Mouse (Mus musculus): ENCODE data around the gene Vmn1r193. TPM values are rescaled to one million over a fixed set of nuclear protein-coding genes. Genes with fewer than 3 reads are reported as not detected.

The Vmn1r193 gene
- total and polyA plus RNA-seq, 2 experiments from 2014 or later, result not detected

- no peak for TF ChIP-seq CTCF (IDR thresholded peaks at IDR 0.05; ENCODE audit: low read depth)
- Histone ChIP-seq H3K9ac (no peak within 1 kb of the TSS), H3K27me3 (ENCODE audit: insufficient read depth, low read length) (no peaks in the 10 kb centered on the region), H3K4me3 (ENCODE audit: low read depth, low read length) (no peak within 1 kb of the TSS), H3K4me1 (ENCODE audit: insufficient read depth) (no peaks in the 10 kb centered on the region), H3K36me3 (ENCODE audit: insufficient read depth) (no peaks in the 10 kb centered on the region), H3K27ac (ENCODE audit: low read depth, low read length) (no peak within 1 kb of the TSS), H3K4me2 (ENCODE audit: low read depth) (no peak within 1 kb of the TSS), H3K9me3 (ENCODE audit: low read length) (no peaks in the 10 kb centered on the region)
- 64% methylated on average over 1 of the region's 1 CpGs for WGBS
- ATAC-seq (no peak), DNase-seq (no peak)
These were observed 39.1 kb downstream of the Vmn1r193 start, which contains the start of gene Vmn1r191 for GRCm38 (mm10) chr13:22183869-22184268. TSS of gene Vmn1r191 (minus strand) at chr13:22183969.

GRCm38 (mm10) chr13:22168416-22168815 lies 54.5 kb downstream of the Vmn1r193 start:
- H3K9ac ChIP-seq, result no peak overlapping the region
- no peak for DNase-seq
- no peaks in the 10 kb centered on the region for H3K4me1 ChIP-seq (ENCODE audit: insufficient read depth)
- H3K4me2 ChIP-seq (ENCODE audit: low read depth), result no peak overlapping the region
- 94% methylated on average over 15 of the region's 15 CpGs for WGBS
- H3K27ac ChIP-seq (ENCODE audit: low read depth, low read length), result no peak overlapping the region
- H3K27me3 ChIP-seq (ENCODE audit: insufficient read depth, low read length), result no peaks in the 10 kb centered on the region
- no peak for ATAC-seq
- no peaks in the 10 kb centered on the region for H3K36me3 ChIP-seq (ENCODE audit: insufficient read depth)
- no peak overlapping the region for H3K4me3 ChIP-seq (ENCODE audit: low read depth, low read length)
- no peak for TF ChIP-seq CTCF (IDR thresholded peaks at IDR 0.05; ENCODE audit: low read depth)
- H3K9me3 ChIP-seq (ENCODE audit: low read length), result no peaks in the 10 kb centered on the region; the same call in 1 of the 2 replicates

Small RNA genes lying within 50 kb of the gene (microRNA-seq; reads per million reads assigned to microRNA genes)
- gene Gm23282 (0 reads per million in 2 experiments), gene Gm25084 (0 reads per million in 2 experiments)

Other genes starting within 250 kb of the Vmn1r193 start
- gene Pom121l2, start 242.0 kb downstream of the Vmn1r193 start, total RNA-seq (2014; rRNA removed), result 0.38 TPM in 1 of 2 replicates, not detected in the other
- gene Pom121l2, start 242.0 kb downstream of the Vmn1r193 start, polyA plus RNA-seq (2015; fragmentation: Nextera tagmentation; extraction: Ambion mirVana), result not detected in 2 replicates
- gene Prss16, start 213.4 kb downstream of the Vmn1r193 start, total RNA-seq (2014; rRNA removed), result not detected in 2 replicates
- gene Prss16, start 213.4 kb downstream of the Vmn1r193 start, polyA plus RNA-seq (2015; fragmentation: Nextera tagmentation; extraction: Ambion mirVana), result not detected in 2 replicates
- gene Hist1h2ah, start 187.6 kb downstream of the Vmn1r193 start, total RNA-seq (2014; rRNA removed), result 9.2 and 47.2 TPM in 2 replicates
- 1.6 and 1.9 TPM in 2 replicates for gene Hist1h2ah, start 187.6 kb downstream of the Vmn1r193 start, polyA plus RNA-seq (2015; fragmentation: Nextera tagmentation; extraction: Ambion mirVana)
- 233 and 262 TPM in 2 replicates for gene Hist1h2bk, start 187.3 kb downstream of the Vmn1r193 start, total RNA-seq (2014; rRNA removed)
- 0.40 TPM in 1 of 2 replicates, not detected in the other for gene Hist1h2bk, start 187.3 kb downstream of the Vmn1r193 start, polyA plus RNA-seq (2015; fragmentation: Nextera tagmentation; extraction: Ambion mirVana)
- gene Hist1h4i, start 181.8 kb downstream of the Vmn1r193 start, total RNA-seq (2014; rRNA removed), result 26.4 and 44.9 TPM in 2 replicates
- gene Hist1h4i, start 181.8 kb downstream of the Vmn1r193 start, polyA plus RNA-seq (2015; fragmentation: Nextera tagmentation; extraction: Ambion mirVana), result 4.2 and 5.8 TPM in 2 replicates
- gene Hist1h2ag, start 180.2 kb downstream of the Vmn1r193 start, total RNA-seq (2014; rRNA removed), result 193 and 206 TPM in 2 replicates
- gene Hist1h2ag, start 180.2 kb downstream of the Vmn1r193 start, polyA plus RNA-seq (2015; fragmentation: Nextera tagmentation; extraction: Ambion mirVana), result 4.8 and 8.3 TPM in 2 replicates
- gene Hist1h2bj, start 179.9 kb downstream of the Vmn1r193 start, total RNA-seq (2014; rRNA removed), result 246 and 305 TPM in 2 replicates
- 1.6 and 3.7 TPM in 2 replicates for gene Hist1h2bj, start 179.9 kb downstream of the Vmn1r193 start, polyA plus RNA-seq (2015; fragmentation: Nextera tagmentation; extraction: Ambion mirVana)
- not detected in 2 replicates for gene Vmn1r188, start 138.7 kb downstream of the Vmn1r193 start, total RNA-seq (2014; rRNA removed)
- not detected in 2 replicates for gene Vmn1r188, start 138.7 kb downstream of the Vmn1r193 start, polyA plus RNA-seq (2015; fragmentation: Nextera tagmentation; extraction: Ambion mirVana)
- not detected in 2 replicates for gene Vmn1r189, start 117.3 kb downstream of the Vmn1r193 start, total RNA-seq (2014; rRNA removed)
- gene Vmn1r189, start 117.3 kb downstream of the Vmn1r193 start, polyA plus RNA-seq (2015; fragmentation: Nextera tagmentation; extraction: Ambion mirVana), result not detected in 2 replicates
- not detected in 2 replicates for gene Vmn1r191, start 39.2 kb downstream of the Vmn1r193 start, total RNA-seq (2014; rRNA removed)
- not detected in 2 replicates for gene Vmn1r191, start 39.2 kb downstream of the Vmn1r193 start, polyA plus RNA-seq (2015; fragmentation: Nextera tagmentation; extraction: Ambion mirVana)
- not detected in 2 replicates for gene Vmn1r192, start 32.0 kb downstream of the Vmn1r193 start, total RNA-seq (2014; rRNA removed)
- gene Vmn1r192, start 32.0 kb downstream of the Vmn1r193 start, polyA plus RNA-seq (2015; fragmentation: Nextera tagmentation; extraction: Ambion mirVana), result not detected in 2 replicates
- gene Vmn1r194, start 21.1 kb upstream of the Vmn1r193 start, total RNA-seq (2014; rRNA removed), result not detected in 2 replicates
- not detected in 2 replicates for gene Vmn1r194, start 21.1 kb upstream of the Vmn1r193 start, polyA plus RNA-seq (2015; fragmentation: Nextera tagmentation; extraction: Ambion mirVana)
- gene Vmn1r195, start 47.4 kb upstream of the Vmn1r193 start, total RNA-seq (2014; rRNA removed), result not detected in 2 replicates
- not detected in 2 replicates for gene Vmn1r195, start 47.4 kb upstream of the Vmn1r193 start, polyA plus RNA-seq (2015; fragmentation: Nextera tagmentation; extraction: Ambion mirVana)
- not detected in 2 replicates for gene Vmn1r196, start 66.8 kb upstream of the Vmn1r193 start, total RNA-seq (2014; rRNA removed)
- gene Vmn1r196, start 66.8 kb upstream of the Vmn1r193 start, polyA plus RNA-seq (2015; fragmentation: Nextera tagmentation; extraction: Ambion mirVana), result not detected in 2 replicates
- gene Vmn1r197, start 101.4 kb upstream of the Vmn1r193 start, total RNA-seq (2014; rRNA removed), result not detected in 2 replicates
- not detected in 2 replicates for gene Vmn1r197, start 101.4 kb upstream of the Vmn1r193 start, polyA plus RNA-seq (2015; fragmentation: Nextera tagmentation; extraction: Ambion mirVana)
- not detected in 2 replicates for gene Vmn1r198, start 127.2 kb upstream of the Vmn1r193 start, total RNA-seq (2014; rRNA removed)
- gene Vmn1r198, start 127.2 kb upstream of the Vmn1r193 start, polyA plus RNA-seq (2015; fragmentation: Nextera tagmentation; extraction: Ambion mirVana), result not detected in 2 replicates
- not detected in 2 replicates for gene Vmn1r199, start 156.7 kb upstream of the Vmn1r193 start, total RNA-seq (2014; rRNA removed)
- not detected in 2 replicates for gene Vmn1r199, start 156.7 kb upstream of the Vmn1r193 start, polyA plus RNA-seq (2015; fragmentation: Nextera tagmentation; extraction: Ambion mirVana)
- gene Vmn1r200, start 167.2 kb upstream of the Vmn1r193 start, total RNA-seq (2014; rRNA removed), result not detected in 2 replicates
- gene Vmn1r200, start 167.2 kb upstream of the Vmn1r193 start, polyA plus RNA-seq (2015; fragmentation: Nextera tagmentation; extraction: Ambion mirVana), result 0.16 TPM in 1 of 2 replicates, not detected in the other
- gene Vmn1r201, start 248.8 kb upstream of the Vmn1r193 start, total RNA-seq (2014; rRNA removed), result not detected in 2 replicates
- not detected in 2 replicates for gene Vmn1r201, start 248.8 kb upstream of the Vmn1r193 start, polyA plus RNA-seq (2015; fragmentation: Nextera tagmentation; extraction: Ambion mirVana)